Mouse (Mus musculus) Patski (cell line): ENCODE results near the gene Olfr358. TPM values are rescaled to one million over a fixed set of nuclear protein-coding genes. Genes with fewer than 3 reads are reported as not detected.

Experiments
- ATAC-seq: fragments of 100-300 bp; one replicate; pipeline ENCODE4 v1.8.0; 2021
- CTCF ChIA-PET: fragments of 350-600 bp; sonication (Branson Sonifier 250); formaldehyde crosslinking; loops from one replicate; lab custom pipeline; 2022; ENCODE audit warnings: inconsistent platforms; lab: Charles Lee
- POLR2A ChIA-PET: fragments of 350-600 bp; sonication (Branson Sonifier 250); formaldehyde crosslinking; loops from one replicate; lab custom pipeline; 2022; ENCODE audit warnings: antibody characterized with exemption, inconsistent platforms; lab: Charles Lee
- DNase-seq: peaks from one replicate; pipeline ENCODE4 v3.0.0-alpha.2; 2011; ENCODE audit warnings: low read depth, low spot score
- H3K27me3 ChIP-seq: fragments of 371-371 bp; one replicate; pipeline ENCODE4 v1.5.1; 2021
- CTCF ChIP-seq: fragments of 100-300 bp; IDR thresholded peaks from one replicate; pipeline ENCODE4 v1.5.1; 2021
- in situ Hi-C: fragments of 300-500 bp; cut with MboI; formaldehyde crosslinking; loops from 3 replicates; pipeline ENCODE4 v1.11.1; 2018; ENCODE audit warnings: low pct_unique_long_range_greater_than_20kb, mixed read lengths
- polyA plus RNA-seq: library from polyadenylated mRNA; unstranded; gene quantifications from one replicate; pipeline ENCODE4 v1.2.3, GENCODE M21; 2021

Olfr358 gene
- polyA plus RNA-seq, result not detected

DNA sequence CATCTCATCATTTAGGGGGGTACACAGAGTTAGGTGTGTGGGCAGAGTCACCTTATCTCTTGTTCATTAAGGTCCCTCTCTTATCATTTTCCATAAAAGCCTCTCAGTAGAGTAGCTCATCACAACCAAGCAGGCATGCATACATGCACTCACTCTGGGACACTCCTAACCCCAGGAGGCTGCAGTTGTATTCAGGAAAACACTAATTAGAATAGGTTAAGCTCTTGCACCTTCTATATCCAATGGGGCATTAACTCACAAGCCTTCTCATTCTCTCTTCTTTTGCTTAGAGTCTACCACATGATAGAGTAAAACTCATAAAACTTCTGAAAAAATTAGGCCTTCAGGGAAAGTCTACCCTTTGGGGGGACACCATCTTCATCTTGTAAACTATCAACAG is at the start of gene Olfr358:
Olfr358 (minus strand) TSS at position 101 of the 400 bp plus-strand sequence.
- in situ Hi-C loops, result no loop called here
- ChIA-PET POLR2A (no interaction called here), CTCF (no interaction called here)
- no peaks in the 10 kb centered on the region for H3K27me3 ChIP-seq
- no peak for TF ChIP-seq CTCF
- DNase-seq (no peak), ATAC-seq (no peak)

DNA sequence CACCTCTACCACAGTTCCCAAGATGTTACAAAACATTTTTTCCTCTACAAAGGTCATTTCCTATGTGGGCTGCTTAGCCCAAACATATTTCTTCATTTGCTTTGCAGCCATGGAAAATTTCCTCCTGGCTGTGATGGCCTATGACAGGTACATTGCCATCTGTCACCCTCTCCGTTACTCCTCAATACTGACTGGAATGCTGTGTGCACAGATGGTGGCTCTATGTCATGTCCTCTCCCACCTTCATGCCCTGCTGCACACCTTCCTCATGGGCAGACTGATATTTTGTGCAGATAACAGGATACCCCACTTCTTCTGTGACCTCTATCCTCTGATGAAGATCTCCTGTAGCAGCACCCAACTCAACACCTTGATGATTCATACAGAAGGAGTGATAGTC is 12.1 kb downstream of the Olfr358 start:
- no peak for ATAC-seq
- in situ Hi-C loops, result no loop called here

DNA sequence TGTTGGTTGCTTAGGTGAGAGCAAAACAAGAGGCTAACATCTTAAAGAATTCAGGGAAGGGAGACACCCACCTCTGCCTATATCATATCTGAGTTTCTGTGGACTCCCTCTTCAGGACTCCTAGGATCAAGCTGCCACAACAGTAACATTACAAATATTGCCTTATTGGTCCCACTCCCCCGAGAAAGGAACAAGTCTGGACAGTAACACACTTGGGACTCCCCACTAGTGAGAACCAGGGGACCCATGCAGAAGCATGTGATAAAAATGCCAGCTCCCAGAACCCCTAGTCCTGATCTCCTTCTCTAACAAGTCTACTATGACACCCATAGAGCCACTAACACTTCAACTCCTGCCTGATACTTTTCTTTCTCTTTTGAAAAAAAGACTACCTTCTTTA is 15.6 kb downstream of the Olfr358 start, which contains the start of gene Olfr357:
Olfr357 (plus strand) TSS at position 301 of the 400 bp plus-strand sequence.
- POLR2A ChIA-PET, result no interaction called here
- ATAC-seq, result no peak
- DNase-seq, result no peak
- in situ Hi-C loops, result no loop called here
- CTCF ChIA-PET, result no interaction called here
- no peak for TF ChIP-seq CTCF
- no peaks in the 10 kb centered on the region for H3K27me3 ChIP-seq

More for the DNA sequence above, 12.1 kb downstream of the Olfr358 start:
- TF ChIP-seq CTCF, result no peak
- CTCF ChIA-PET, result no interaction called here
- H3K27me3 ChIP-seq, result no peaks in the 10 kb centered on the region
- DNase-seq, result no peak
- POLR2A ChIA-PET, result no interaction called here

Other genes starting within 250 kb of the Olfr358 start
- not detected for gene Olfr348, start 225.1 kb downstream of the Olfr358 start, polyA plus RNA-seq
- not detected for gene Olfr50, start 218.8 kb downstream of the Olfr358 start, polyA plus RNA-seq
- gene Olfr3, start 192.3 kb downstream of the Olfr358 start, polyA plus RNA-seq, result not detected
- not detected for gene Olfr350, start 163.0 kb downstream of the Olfr358 start, polyA plus RNA-seq
- 0.06 TPM for gene Olfr351, start 146.7 kb downstream of the Olfr358 start, polyA plus RNA-seq
- gene Olfr352, start 140.9 kb downstream of the Olfr358 start, polyA plus RNA-seq, result not detected
- gene Olfr353, start 116.4 kb downstream of the Olfr358 start, polyA plus RNA-seq, result not detected
- not detected for gene Olfr354, start 103.7 kb downstream of the Olfr358 start, polyA plus RNA-seq
- not detected for gene Olfr355, start 80.4 kb downstream of the Olfr358 start, polyA plus RNA-seq
- not detected for gene Olfr356, start 72.2 kb downstream of the Olfr358 start, polyA plus RNA-seq
- gene Olfr357, start 15.5 kb downstream of the Olfr358 start, polyA plus RNA-seq, result not detected
- not detected for gene Olfr360, start 56.4 kb upstream of the Olfr358 start, polyA plus RNA-seq
- not detected for gene Olfr361, start 80.0 kb upstream of the Olfr358 start, polyA plus RNA-seq
- not detected for gene Olfr362, start 108.6 kb upstream of the Olfr358 start, polyA plus RNA-seq
- gene Olfr364-ps1, start 130.0 kb upstream of the Olfr358 start, polyA plus RNA-seq, result not detected
- gene Olfr365, start 178.9 kb upstream of the Olfr358 start, polyA plus RNA-seq, result not detected
- gene Olfr366, start 202.2 kb upstream of the Olfr358 start, polyA plus RNA-seq, result not detected